Mouse (Mus musculus) spleen, adult 2 months (tissue): Measurements from ENCODE around the gene Alox12. TPM values are rescaled to one million over a fixed set of nuclear protein-coding genes. Genes with fewer than 3 reads are reported as not detected.

ENCODE experiments used
- DNase-seq, 2 experiments: peaks; one replicate each; pipeline versions ENCODE4 v3.0.0 to v3.0.0-alpha.2; 2012 to 2021; ENCODE audit warnings: low spot score in 2 of 2, low read depth in 1 of 2
- H3K27ac ChIP-seq: fragments of 200-500 bp; 2 replicates; pipeline ENCODE4 v1.5.1; 2012; ENCODE audit warnings: low read length, inconsistent platforms; ENCODE audit not compliant: insufficient read depth
- H3K27me3 ChIP-seq: fragments of 200-500 bp; 2 replicates; pipeline ENCODE4 v1.6.1; 2012; ENCODE audit warnings: mild to moderate bottlenecking, moderate library complexity, low read length, inconsistent platforms; ENCODE audit not compliant: control insufficient read depth, insufficient read depth
- H3K36me3 ChIP-seq: fragments of 200-500 bp; 2 replicates; pipeline ENCODE4 v1.6.1; 2012; ENCODE audit warnings: mild to moderate bottlenecking, low read length, inconsistent platforms; ENCODE audit not compliant: control insufficient read depth, insufficient read depth
- H3K4me1 ChIP-seq: fragments of 200-500 bp; 2 replicates; pipeline ENCODE4 v1.6.1; 2011; ENCODE audit warnings: inconsistent platforms; ENCODE audit not compliant: control insufficient read depth, insufficient read depth, insufficient read length
- H3K4me3 ChIP-seq: fragments of 200-500 bp; 2 replicates; pipeline ENCODE4 v1.5.1; 2011; ENCODE audit warnings: mild to moderate bottlenecking, inconsistent platforms; ENCODE audit not compliant: insufficient read depth, insufficient read length; ENCODE audit errors: extremely low read depth
- CTCF ChIP-seq: fragments of 200-500 bp; IDR thresholded peaks from 2 replicates; pipeline ENCODE4 v1.5.1; 2011; ENCODE audit warnings: mild to moderate bottlenecking, inconsistent platforms; ENCODE audit not compliant: insufficient read depth, insufficient read length, insufficient replicate concordance; ENCODE audit errors: extremely low read depth
- POLR2A ChIP-seq: fragments of 200-500 bp; IDR thresholded peaks from 2 replicates; pipeline ENCODE4 v1.6.1; 2011; ENCODE audit warnings: low read depth, low read length, inconsistent platforms
- WGBS: fragments of 180-500 bp; shearing (Covaris S2); methylation state at CpG from one replicate; pipeline ENCODE4 v1.1.7; 2018; 5-methylcytosine and 5-hydroxymethylcytosine counted together
- polyA plus RNA-seq: library from polyadenylated mRNA; depleted of rRNA; stranded (reverse); fragments of >200 nt; gene quantifications from 2 replicates; pipeline ENCODE4 v1.2.3, GENCODE M21; 2012

Alox12 gene
- polyA plus RNA-seq, 1 experiment: 21.4 TPM

DNA sequence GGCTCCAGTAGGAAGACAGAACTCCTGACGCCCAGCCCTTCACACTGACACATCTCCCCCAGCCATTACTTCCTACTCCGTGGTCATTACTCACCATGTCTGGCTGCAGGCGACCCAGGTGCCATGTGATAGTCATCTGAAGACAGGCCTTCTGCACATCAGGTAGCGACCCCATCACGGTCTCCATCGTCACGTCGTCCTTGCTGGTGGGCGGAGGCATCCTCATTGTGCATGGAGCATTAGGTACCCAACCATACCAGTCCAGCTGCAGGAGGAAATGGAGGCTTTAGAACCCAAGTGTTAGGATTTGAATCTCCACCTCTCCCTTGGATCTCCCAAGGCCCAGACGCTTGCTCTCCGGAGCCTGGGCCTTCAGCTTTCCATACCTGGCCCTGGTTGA is 12.6 kb downstream of the Alox12 start:
- no peak overlapping the region for H3K27ac ChIP-seq
- H3K4me3 ChIP-seq: no peak overlapping the region
- no peak for DNase-seq
- H3K4me1 ChIP-seq: peaks cover 3% of the 10 kb centered on the region; the same call in 1 of the 2 replicates
- H3K36me3 ChIP-seq: no peaks in the 10 kb centered on the region
- TF ChIP-seq CTCF (no peak), POLR2A (no peak)
- WGBS: 75% methylated on average over 11 of the region's 11 CpGs
- no peaks in the 10 kb centered on the region for H3K27me3 ChIP-seq

DNA sequence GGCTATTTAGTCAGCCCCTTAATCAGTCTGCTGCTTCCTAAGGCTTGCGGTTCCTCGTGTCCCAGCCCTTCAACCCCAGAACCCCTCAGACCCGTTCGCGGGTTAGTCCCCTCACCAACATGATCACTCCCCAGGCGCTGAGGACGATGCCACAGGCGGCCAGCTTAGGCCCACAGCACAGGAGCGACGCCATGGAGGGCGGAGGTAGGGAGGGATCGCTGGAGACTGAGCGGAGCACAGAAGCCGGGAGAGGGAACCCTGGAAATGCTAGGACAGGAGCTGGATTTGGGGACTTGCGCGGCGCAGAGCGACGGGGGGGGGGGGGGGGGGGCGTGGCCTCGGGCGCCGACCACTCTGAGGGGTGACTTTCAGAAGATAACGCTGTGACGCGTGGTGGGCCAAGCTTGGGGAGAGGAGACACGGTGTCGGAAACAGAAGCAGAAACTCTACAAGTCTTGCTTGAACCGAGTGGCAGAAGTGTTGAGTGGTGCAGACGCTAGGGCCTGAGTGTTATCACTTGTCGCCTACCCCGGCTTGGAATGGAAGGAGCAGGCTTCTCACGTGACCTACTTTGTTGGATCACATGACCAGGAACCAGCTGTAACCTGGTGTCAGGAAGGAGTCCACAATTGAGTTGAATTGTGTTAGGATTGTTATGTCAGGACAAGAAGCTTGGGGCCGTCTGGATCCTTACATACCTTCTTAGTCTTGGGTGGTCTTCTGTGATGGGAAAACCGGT is 15.4 kb downstream of the Alox12 start, which contains the start of the genes Gm21988 and Rnasek:
Gene Gm21988 (minus strand): TSS at position 290 of the 739 bp plus-strand sequence.
Gene Rnasek (minus strand): TSS at position 302 of the 739 bp plus-strand sequence.
- peaks cover 6% of the 10 kb centered on the region; the same call in 1 of the 2 replicates for H3K4me1 ChIP-seq
- TF ChIP-seq POLR2A (peak; percentile 64), CTCF (no peak)
- under 1% methylated on average over 31 of the region's 35 CpGs for WGBS
- H3K36me3 ChIP-seq: peaks cover 5% of the 10 kb centered on the region
- no peaks in the 10 kb centered on the region for H3K27me3 ChIP-seq
- DNase-seq: peak; percentile 70 to 80
- H3K27ac ChIP-seq: peak within 1 kb of the TSS; percentile 94
- peak within 1 kb of the TSS; percentile 99 for H3K4me3 ChIP-seq

DNA sequence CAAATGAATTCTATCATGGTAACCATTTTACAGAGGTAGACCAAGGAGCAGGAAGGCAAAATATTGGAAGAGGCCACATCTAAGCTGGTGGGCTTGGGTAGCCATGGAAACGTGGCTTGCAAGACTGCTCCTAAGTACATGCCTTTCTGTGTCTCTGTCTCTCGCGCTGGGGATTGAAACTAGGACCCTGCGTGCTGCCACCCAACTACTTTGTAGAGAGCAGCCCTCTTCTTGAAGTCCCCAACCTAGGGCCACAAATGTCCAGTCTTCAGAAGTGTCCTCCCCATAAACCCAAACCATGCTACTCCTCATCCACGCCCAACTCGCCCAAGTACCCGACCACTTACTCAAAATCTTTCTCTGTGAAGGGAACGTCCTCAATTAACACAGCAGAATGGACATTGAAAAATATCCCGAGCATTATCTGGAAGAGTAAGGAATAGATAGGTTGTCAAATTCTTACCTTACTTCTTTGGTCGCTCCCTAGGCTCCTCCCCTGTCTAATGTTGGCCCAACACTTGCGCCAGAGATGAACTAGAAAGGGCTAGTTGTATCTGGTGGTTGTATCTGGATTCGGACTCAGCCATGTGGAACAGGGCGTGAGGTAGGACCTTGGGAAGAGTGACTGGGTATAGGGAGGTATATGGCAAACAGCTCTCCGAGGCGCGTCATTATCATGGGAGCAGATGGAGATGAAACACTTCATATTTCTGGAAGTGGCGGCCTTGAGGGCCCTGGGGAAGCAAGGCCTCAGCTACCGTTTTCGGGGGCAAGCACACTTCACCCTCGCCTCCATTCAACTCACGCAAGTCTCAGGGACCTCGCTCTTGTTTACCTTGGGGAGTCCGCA is 16.3 kb downstream of the Alox12 start:
- peaks cover 5% of the 10 kb centered on the region for H3K36me3 ChIP-seq
- H3K4me3 ChIP-seq: peak overlapping the region; percentile 99
- peak overlapping the region; percentile 94 for H3K27ac ChIP-seq
- no peak for DNase-seq
- WGBS: 13% methylated on average over 23 of the region's 23 CpGs
- peaks cover 6% of the 10 kb centered on the region; the same call in 1 of the 2 replicates for H3K4me1 ChIP-seq
- TF ChIP-seq CTCF: no peak
- TF ChIP-seq POLR2A: no peak
- H3K27me3 ChIP-seq: no peaks in the 10 kb centered on the region

DNA sequence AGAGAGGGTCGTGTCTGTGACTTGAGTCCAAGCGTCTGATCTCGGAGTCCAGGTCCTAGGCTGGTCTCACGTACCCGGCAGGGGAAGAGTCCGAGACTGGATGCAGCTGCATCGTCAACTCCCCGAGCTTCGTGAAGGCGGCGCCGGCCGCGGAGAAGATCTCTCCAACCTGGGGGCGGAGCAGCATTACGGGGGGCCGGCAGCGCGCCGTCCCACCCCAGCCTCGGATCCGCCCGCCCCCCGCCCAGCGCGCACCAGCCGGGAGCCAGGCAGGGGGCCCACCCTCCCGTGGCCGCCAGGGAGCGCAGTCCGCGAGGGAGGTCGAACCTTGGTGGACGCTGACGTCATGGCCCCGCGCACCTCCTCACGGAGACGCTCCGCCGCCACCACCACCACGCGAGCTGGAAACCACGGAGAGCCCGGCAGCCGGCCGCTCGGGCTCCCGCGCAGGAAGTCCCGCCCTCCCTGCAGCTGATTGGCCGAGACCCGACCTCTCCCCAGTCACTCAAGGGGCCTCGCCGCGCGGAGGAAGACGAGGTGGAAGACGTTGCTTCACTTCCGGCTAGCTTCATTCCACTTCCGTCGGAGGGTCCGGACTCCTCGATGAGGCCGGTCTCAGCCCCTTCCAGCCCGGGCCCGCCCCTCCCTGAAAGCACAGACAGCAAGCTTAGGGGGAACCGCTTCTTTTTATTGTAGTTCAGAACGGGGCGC is 17.5 kb downstream of the Alox12 start, which contains the start of gene 0610010K14Rik:
Gene 0610010K14Rik (minus strand): TSS at position 458 of the 711 bp plus-strand sequence.
- peak; percentile 93 to 98 for DNase-seq
- TF ChIP-seq POLR2A (peak; percentile 74), CTCF (peak; percentile 66; the same call in 1 of the 2 replicates)
- Histone ChIP-seq H3K4me1 (peaks cover 6% of the 10 kb centered on the region; the same call in 1 of the 2 replicates), H3K4me3 (peak within 1 kb of the TSS; percentile 99), H3K27ac (peak within 1 kb of the TSS; percentile 94), H3K36me3 (peaks cover 5% of the 10 kb centered on the region), H3K27me3 (no peaks in the 10 kb centered on the region)
- under 1% methylated on average over 69 of the region's 70 CpGs for WGBS

DNA sequence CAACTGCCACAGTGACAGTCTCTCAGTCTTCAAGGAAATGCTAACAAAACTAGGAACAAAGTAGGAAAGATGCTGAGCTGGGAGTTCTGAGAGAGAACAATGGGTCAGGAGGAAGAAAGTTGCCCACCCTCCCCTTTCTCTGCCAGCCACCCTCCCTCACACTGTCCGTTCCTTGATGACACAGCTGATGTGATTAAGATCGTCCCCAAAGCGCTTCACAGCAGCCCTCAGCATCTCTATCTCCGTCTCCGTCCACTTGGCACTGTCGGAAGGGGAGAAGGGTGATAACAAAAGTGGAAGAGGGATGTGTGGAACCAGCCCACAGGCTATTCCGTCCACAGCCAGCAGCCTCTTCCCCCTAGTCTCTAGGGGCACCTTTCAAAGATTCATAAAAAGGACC is 18.4 kb downstream of the Alox12 start:
- 57% methylated on average over 7 of the region's 7 CpGs for WGBS
- TF ChIP-seq POLR2A: no peak
- no peak for TF ChIP-seq CTCF
- no peaks in the 10 kb centered on the region for H3K27me3 ChIP-seq
- peaks cover 5% of the 10 kb centered on the region for H3K36me3 ChIP-seq
- H3K4me1 ChIP-seq: peaks cover 6% of the 10 kb centered on the region; the same call in 1 of the 2 replicates
- no peak for DNase-seq
- H3K27ac ChIP-seq: peak overlapping the region; percentile 58; the same call in 1 of the 2 replicates
- no peak overlapping the region for H3K4me3 ChIP-seq

DNA sequence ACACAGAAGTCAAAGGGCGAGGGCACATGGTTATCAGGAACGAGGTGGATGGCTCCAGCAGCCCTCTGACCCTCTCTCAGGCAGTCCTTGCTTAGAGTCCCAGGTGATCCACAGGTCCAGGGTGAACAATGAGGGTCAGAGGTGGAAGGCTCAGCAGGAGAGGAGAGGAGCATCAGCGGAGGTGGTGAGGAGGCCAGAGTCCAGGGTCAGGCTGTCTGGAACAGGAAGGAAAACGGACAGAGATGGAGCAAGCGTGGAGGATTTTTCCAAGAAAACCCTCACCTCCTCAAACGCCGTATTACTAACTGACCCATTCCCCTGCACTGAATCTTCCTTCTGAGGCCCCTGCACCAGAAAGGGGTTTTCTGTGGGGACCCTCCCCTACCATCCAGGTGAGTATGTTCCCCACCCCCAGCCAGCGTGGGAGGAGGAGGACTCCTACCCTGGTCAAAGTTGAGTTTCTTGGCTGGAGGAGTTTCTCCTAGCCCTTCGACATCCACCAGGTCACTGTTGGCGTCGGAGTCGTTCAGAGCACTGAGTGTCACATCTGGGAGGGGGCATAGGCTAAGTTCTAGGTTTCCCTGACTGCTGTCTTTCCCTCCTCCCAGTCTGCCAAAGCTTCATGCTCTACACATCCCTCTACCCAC is 19.8 kb downstream of the Alox12 start:
- H3K36me3 ChIP-seq: peaks cover 5% of the 10 kb centered on the region
- H3K27me3 ChIP-seq: no peaks in the 10 kb centered on the region
- TF ChIP-seq CTCF (no peak), POLR2A (no peak)
- DNase-seq: no peak
- WGBS: 93% methylated on average over 12 of the region's 12 CpGs
- H3K4me1 ChIP-seq: peaks cover 4% of the 10 kb centered on the region; the same call in 1 of the 2 replicates
- no peak overlapping the region for H3K4me3 ChIP-seq
- no peak overlapping the region for H3K27ac ChIP-seq
